Mouse (Mus musculus) splenic B cell, adult 2 months (primary cell): Measurements from ENCODE around the gene Npm3.

Source experiments
- DNase-seq: peaks from one replicate; pipeline ENCODE4 v3.0.0-alpha.2; 2011; ENCODE audit warnings: low read depth, low spot score
- H3K27me3 ChIP-seq: 2 replicates; pipeline ENCODE4 v1.6.1; 2012; ENCODE audit warnings: mild to moderate bottlenecking, low read length, moderate library complexity, mixed read lengths; ENCODE audit not compliant: control insufficient read depth, poor library complexity, insufficient read depth, severe bottlenecking
- H3K36me3 ChIP-seq: 2 replicates; pipeline ENCODE4 v1.6.1; 2012; ENCODE audit warnings: mild to moderate bottlenecking, low read length, moderate library complexity, mixed read lengths; ENCODE audit not compliant: control insufficient read depth, poor library complexity, insufficient read depth, severe bottlenecking

The Npm3 gene

DNA sequence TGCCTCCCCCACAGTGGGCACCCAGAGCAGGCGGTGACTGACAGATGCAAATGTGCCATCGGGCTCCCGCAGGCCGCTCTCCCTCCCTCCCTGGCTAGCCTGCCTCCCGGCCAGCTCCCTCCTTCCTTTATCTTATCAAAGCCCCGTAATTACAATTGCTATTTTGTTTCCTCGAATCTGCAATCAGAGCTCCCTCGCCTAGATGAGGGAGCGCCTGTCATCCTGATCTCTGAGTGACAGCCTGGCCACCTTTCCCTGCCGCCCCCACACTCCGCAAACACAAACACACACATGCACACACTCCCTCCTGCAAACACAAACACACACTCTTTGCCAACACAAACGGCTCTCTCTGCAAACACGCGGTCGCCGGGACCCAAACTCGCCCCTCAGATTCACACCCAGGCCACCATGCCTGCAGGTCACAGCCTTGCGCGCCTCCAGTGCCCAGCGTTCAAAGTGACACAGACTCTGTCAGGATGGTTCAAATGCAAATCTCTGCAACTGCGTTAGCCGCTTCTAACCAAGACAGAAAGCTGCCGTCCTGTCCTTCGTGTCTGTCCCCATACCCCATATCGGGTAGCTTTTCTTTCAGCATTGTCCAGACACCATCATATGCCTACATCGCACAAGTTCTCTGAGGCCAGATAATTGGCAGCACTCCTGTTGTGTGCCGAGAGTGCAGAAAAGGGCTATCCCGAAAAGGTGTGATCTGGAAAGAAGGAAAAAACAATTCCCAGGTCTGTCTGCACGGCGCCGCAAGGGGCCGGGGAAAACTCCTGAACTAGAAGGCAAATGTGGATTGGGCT, 3.8 kb downstream of the Npm3 start:
- Histone ChIP-seq H3K36me3 (no peaks in the 10 kb centered on the region; the same call in 1 of the 2 replicates), H3K27me3 (no peaks in the 10 kb centered on the region; the same call in none of the 2 replicates)
- no peak for DNase-seq

DNA sequence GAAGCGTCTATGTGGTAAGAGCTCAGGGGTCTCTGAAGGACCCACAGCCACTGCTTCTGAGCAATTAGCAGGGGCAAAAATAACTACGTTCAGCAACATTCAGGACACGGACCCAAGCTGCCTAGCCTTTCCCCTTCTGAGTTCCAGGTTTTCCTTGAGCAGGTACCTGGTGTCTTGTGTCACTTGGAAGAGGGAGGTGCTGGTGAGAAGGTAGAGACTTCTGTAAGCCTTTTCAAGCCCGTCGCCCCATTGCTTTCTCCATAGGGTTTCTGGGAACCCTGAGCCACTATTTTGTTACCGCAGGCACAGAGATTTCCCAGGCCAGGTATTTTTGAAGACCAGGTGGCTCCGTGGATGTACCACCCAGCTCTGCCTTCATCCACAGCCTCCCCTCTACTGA, 5.8 kb downstream of the Npm3 start:
- no peak for DNase-seq
- no peaks in the 10 kb centered on the region for H3K36me3 ChIP-seq
- H3K27me3 ChIP-seq = no peaks in the 10 kb centered on the region; the same call in none of the 2 replicates

DNA sequence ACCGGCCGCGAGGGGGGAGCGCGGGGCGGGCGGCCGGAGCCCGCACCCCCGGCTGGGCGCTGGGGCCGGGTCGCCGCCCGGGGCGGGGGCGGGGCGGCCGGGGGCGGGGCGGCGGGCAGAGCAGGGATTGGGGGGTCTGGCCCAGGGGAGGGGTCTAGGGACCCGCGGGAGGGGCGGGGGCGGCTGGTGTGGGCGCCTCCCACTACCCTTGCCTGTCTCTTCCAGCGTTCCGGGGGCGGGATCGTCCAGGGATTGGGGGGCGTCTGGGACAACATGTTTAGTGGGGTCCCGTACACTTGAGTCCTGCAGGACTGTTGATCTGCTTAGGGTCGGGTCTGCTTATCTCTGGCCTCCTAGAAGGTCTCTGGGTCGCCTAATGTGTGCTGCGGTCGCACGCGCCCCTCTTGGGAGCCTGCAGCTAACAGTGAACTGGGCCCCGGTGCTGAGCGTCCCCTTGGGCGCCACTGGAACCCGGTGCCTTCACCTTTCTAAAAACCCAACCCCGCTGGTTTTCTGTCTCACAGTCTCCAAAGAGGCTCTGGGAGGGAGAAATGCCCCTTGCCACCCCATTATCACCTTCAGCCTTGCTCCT, 6.3 kb downstream of the Npm3 start:
- Histone ChIP-seq H3K36me3 (no peaks in the 10 kb centered on the region), H3K27me3 (no peaks in the 10 kb centered on the region; the same call in none of the 2 replicates)
- no peak for DNase-seq

DNA sequence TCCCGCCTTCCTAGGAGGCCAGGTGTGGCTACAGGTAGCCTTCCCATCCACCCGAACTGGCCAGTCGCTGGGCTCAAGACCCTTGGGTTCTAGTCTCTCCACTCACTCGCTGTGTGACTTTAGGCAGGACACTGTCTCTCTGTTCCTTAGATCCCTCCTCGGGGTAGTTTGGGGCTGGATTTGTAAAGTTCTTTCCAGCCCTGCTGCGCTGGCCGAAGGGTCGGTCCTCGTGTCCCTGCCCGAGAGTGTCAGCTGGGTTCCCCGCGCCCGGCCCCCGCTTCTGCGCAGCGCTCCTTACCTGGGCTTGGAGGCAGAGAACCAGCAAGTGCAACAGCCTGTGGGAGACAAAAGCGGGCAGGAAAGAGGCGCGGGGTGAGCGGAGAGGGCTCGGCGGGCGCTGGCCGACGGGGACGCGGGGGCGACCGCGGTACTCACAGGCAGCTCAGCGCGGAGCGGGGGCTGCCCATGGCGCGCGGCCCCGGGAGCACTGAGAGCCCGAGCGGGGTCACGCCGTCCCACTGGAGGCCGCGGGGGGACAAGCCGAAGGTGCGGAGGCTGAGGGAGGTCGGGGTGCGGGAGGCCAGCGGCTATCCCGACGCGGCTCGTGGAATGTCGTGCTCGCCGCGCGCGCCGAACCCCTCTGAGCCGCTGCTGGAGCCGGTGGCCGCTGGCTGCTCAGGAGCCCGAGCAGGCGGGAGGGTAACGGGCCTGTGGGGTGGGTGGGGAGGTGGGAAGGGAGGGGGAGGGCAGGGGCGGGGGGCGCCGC, 7.0 kb downstream of the Npm3 start, which contains the start of gene Fgf8:
TSS of gene Fgf8 (minus strand) at position 698 of the 766 bp plus-strand sequence.
- DNase-seq = peak; percentile 25
- no peaks in the 10 kb centered on the region; the same call in none of the 2 replicates for H3K27me3 ChIP-seq

DNA sequence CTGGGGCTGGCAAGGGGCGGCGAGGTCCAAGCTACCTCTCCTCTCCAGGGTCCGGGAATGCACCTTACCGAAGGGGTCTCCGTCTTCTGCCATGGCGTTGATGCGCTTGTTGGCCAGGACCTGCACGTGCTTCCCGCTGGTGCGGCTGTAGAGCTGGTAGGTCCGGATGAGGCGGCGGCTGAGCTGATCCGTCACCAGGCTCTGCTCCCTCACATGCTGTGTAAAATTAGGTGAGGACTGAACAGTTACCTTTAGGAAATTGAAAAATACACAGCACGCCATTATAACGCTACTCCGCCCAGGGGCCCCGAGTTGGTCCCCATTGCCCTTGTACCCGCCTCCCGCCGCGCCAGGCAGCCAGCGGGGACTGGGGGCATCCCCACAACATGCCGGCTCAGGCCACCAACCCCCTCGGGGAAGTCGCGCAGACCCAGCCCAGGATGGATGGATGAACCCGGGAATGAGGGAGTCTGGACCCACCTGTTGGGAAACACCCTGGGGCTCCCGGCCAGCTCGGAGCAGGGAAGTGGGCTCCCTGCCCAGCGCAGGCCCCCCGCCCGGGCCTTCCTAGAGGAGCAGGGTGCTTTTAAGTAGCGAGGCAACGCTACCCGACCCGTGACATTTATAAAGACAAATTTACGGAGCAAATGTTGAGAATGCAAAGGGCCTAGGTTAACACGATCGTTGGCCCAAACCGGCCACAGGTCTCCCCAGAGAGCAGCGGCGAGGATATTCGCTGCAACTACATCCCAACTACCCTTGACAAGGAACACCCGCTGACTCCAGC, 7.8 kb downstream of the Npm3 start:
- Histone ChIP-seq H3K27me3 (no peaks in the 10 kb centered on the region; the same call in none of the 2 replicates), H3K36me3 (no peaks in the 10 kb centered on the region)
- DNase-seq = no peak

More for the DNA sequence above, 7.0 kb downstream of the Npm3 start, which contains the start of gene Fgf8:
- no peaks in the 10 kb centered on the region for H3K36me3 ChIP-seq

DNA sequence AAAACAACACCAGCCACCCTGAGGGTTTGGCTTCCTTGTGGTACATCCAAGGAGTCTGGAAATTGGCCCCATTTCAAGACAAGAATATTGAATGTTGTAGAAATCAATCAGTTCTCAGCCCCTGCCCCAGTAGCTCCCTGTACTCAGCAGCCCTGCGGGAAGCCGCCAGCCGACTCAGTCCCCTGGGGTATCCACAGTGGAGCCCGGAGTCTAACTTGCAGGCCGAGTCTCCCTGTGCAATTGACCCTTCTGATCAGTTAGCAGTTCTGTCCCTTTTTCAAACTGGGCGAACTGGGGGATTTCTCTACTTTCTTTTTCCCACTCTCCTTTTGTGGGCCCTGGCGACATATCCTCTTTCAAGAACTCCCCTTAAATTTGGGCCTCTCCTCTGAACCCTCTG, 8.6 kb downstream of the Npm3 start:
- H3K27me3 ChIP-seq = no peaks in the 10 kb centered on the region; the same call in none of the 2 replicates
- no peak for DNase-seq
- H3K36me3 ChIP-seq = no peaks in the 10 kb centered on the region

DNA sequence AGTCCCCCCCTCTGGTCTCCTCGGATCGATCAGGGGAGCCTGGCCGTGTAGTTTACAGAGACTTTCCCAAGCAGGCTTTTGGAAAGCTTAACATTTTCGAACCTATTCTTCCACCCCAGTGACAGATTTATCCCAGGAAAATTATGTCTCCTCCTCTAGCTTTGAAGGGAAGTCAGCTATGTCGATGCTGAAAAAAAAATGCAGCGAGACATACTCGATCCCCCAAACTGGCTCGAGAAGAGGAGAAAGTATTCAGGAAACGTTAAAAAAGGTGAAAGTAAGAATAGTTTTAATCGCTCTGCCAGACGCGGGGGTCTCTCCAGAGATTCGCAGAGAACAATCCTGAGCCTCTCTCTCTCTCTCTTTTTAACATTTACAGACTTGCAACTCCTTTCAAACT, 9.2 kb downstream of the Npm3 start:
- Histone ChIP-seq H3K36me3 (no peaks in the 10 kb centered on the region), H3K27me3 (no peaks in the 10 kb centered on the region; the same call in none of the 2 replicates)
- DNase-seq = no peak

DNA sequence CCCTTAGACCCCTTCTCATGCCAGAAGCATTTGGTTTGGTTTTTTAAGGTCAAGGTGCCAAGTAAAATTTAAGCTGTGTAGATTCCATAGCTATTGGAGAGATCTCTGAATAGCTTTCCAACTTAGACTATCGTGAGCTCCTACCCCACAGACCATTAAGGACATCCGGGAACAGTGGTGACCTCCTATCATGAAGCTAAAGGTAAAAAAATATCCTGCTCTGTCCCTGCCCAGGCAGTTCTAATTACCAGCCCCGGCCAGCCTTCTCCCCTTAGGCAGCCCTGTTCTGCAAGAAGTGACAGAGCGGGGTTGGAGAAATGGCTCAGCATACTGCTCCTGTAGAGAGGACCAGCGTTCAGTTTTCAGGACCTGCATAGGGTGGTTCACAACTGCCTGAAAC, 10.9 kb downstream of the Npm3 start:
- Histone ChIP-seq H3K27me3 (no peaks in the 10 kb centered on the region; the same call in 1 of the 2 replicates), H3K36me3 (no peaks in the 10 kb centered on the region)
- DNase-seq = no peak

DNA sequence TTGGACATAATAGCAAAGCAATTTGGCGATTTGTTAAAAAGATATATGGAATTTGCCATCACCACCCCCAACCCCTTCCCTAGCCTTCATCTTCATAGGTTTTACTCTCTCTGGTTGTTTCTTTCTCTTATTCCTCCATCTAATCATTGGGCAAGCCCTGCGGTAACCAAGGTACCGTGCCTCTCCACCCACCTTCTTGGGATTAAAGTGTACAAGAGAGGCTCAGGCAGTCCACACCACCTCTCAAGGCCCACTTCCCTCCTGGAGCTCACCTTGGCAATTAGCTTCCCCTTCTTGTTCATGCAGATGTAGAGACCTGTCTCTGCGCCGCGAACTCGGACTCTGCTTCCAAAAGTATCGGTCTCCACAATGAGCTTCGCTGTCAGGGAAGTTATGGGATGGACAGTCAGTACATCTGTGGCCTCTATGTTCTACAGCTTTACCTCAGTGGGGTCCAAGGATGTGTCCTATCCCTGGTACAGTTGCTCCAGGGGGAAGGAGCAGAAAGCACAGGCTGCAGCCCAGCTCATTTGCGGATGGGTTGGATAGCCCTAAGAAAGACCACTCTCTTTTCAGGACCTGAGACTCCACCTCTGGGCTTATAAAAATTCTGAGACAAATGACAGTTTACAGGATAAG, 11.4 kb downstream of the Npm3 start:
- H3K27me3 ChIP-seq = no peaks in the 10 kb centered on the region; the same call in 1 of the 2 replicates
- no peak for DNase-seq

DNA sequence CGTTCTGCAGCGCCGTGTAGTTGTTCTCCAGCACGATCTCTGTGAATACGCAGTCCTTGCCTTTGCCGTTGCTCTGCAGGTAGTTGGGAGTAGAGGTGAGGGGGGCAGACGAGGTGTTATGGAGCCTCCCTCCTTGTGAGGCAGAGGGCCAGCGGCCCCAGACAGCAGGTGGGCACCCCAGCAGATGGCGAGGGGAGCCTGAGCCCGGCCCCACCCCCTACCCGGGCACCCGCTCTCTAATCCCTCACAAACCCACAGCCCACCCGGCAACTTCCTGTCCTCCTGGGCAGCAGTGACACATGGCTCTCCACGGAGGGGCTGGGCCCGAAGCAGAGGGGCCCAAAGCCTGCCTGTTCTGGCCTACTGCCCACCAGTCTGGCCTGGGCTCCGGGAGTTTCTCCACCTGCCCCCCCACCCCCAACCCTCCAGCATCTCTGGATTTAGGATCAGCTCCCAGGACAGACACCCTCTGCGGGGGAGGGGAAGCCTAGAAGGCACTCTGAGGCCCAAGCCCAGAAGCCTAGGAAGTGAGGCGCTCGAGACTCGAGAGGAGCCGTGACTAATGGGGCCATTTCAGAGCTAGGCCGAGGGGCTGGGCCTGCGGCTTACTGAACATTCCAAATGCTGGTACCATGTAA, 12.1 kb downstream of the Npm3 start:
- H3K27me3 ChIP-seq = no peaks in the 10 kb centered on the region; the same call in 1 of the 2 replicates
- DNase-seq = no peak
- H3K36me3 ChIP-seq = no peaks in the 10 kb centered on the region

More for the DNA sequence above, 11.4 kb downstream of the Npm3 start:
- no peaks in the 10 kb centered on the region for H3K36me3 ChIP-seq

DNA sequence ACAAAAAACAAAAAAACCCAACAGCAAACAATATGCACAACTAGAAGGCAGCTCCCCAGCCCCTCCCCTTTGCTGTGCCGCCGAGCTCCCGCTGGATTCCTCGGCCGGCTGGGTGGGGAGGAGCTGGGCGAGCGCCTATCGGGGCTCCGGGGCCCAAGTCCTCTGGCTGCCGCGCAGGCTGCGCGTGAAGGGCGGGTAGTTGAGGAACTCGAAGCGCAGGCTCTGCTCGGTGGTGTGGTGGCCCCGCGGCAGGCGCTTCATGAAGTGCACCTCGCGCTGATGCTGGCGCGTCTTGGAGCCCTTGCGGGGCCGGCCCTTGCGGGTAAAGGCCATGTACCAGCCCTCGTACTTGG, 12.6 kb downstream of the Npm3 start:
- no peaks in the 10 kb centered on the region; the same call in 1 of the 2 replicates for H3K27me3 ChIP-seq
- DNase-seq = no peak
- no peaks in the 10 kb centered on the region for H3K36me3 ChIP-seq

DNA sequence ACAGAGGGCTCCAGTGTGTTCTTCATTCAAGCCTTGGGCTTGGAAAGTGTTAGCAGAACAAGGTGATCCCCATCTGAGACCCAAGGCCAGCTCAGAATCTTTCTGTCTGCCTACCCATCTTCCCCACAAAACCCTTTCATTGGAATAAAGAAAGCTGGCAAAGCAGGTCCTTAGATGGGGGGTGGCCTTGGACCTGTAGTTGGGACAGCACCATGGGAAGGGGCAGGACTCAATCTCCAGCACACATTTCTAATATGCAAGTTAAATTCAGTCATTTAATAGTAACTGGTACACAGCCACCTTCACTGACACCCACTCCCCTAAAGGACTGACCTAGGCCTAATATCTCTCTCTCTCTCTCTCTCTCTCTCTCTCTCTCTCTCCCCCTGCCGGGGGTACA, 13.2 kb downstream of the Npm3 start:
- DNase-seq = no peak
- H3K36me3 ChIP-seq = no peaks in the 10 kb centered on the region
- H3K27me3 ChIP-seq = no peaks in the 10 kb centered on the region; the same call in 1 of the 2 replicates

DNA sequence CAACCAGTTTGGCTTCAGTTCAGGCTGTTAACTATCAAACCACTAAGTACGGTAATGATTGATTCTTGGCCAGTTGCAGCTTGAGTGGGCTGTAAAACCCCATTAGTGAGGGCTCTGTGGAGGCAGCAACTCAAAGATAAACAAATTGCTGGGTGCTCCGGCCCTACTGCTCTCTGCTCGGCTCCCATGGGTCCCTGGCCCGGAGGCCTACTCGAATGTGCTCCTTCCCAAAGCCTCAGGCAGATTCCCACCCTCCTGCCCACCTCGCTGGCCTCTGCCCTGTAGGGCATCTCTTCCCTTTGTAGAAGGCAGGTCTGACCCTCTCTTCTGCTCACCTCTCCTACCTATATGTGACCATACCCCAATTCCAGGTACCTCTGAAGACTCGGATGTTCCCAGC, 14.6 kb downstream of the Npm3 start:
- Histone ChIP-seq H3K27me3 (no peaks in the 10 kb centered on the region), H3K36me3 (no peaks in the 10 kb centered on the region)
- no peak for DNase-seq
